12 mouse cellular contexts compared by ENCODE assay signal in genomic region chr4:57793989-57794388, GRCm38 (mm10).
DNase-seq lines count a peak whose midpoint lies in the region; ATAC-seq and TF ChIP-seq lines count a peak whose summit lies in the region.
"Had no signal": no experiment of that assay in that cellular context is flagged by ENCODE, and none has a peak within 500 bp of the region (broad histone marks: within the 10 kb centered on the region; RNA-seq: fewer than 3 reads in every experiment).

No protein-coding gene starts in this region.

- peaks cover 42% of the 10 kb centered on the region for H3K4me1 ChIP-seq in heart, embryonic 11.5 days (ENCODE audit: control insufficient read depth, insufficient read depth, low read length)
- peaks cover 18% of the 10 kb centered on the region for H3K4me1 ChIP-seq in lung, embryonic 16.5 days (replicated peaks; ENCODE audit: control insufficient read depth, insufficient read depth, low read length)
- H3K4me1 ChIP-seq in liver, embryonic 13.5 days (replicated peaks), result peaks cover 36% of the 10 kb centered on the region
- H3K4me1 ChIP-seq in stomach, postnatal 0 days (replicated peaks; ENCODE audit: control insufficient read depth, insufficient read depth), result peaks cover 2% of the 10 kb centered on the region; the same call in 1 of the 2 replicates
- no peaks in the 10 kb centered on the region; the same call in 1 of the 2 replicates for H3K4me1 ChIP-seq in forebrain, embryonic 11.5 days (replicated peaks; ENCODE audit: control insufficient read depth, insufficient read depth, low read length)
- H3K4me1 ChIP-seq in midbrain, embryonic 15.5 days, result peaks cover 9% of the 10 kb centered on the region; the same call in 1 of the 2 replicates

- no peaks in the 10 kb centered on the region for H3K36me3 ChIP-seq in heart, embryonic 11.5 days (ENCODE audit: control insufficient read depth, insufficient read depth, low read length)
- H3K36me3 ChIP-seq in lung, embryonic 16.5 days (ENCODE audit: control insufficient read depth, insufficient read depth, low read length), result no peaks in the 10 kb centered on the region
- no peaks in the 10 kb centered on the region for H3K36me3 ChIP-seq in liver, embryonic 13.5 days
- H3K36me3 ChIP-seq in stomach, postnatal 0 days (ENCODE audit: control insufficient read depth, insufficient read depth, low read length), result no peaks in the 10 kb centered on the region
- H3K36me3 ChIP-seq in forebrain, embryonic 11.5 days (ENCODE audit: control insufficient read depth, insufficient read depth, low read length), result no peaks in the 10 kb centered on the region
- no peaks in the 10 kb centered on the region for H3K36me3 ChIP-seq in midbrain, embryonic 15.5 days (replicated peaks)
- H3K36me3 ChIP-seq: forebrain, embryonic 12.5 days had no signal

- TF ChIP-seq CTCF in stomach, postnatal 0 days (IDR thresholded peaks at IDR 0.05; ENCODE audit: low read depth), result no peak

- no peak for DNase-seq in heart, postnatal 36 days
- DNase-seq in lung, postnatal 36 days, result no peak
- DNase-seq in liver, embryonic 13.5 days, result no peak
- DNase-seq in stomach, postnatal 0 days (ENCODE audit: low spot score), result no peak
- DNase-seq in forebrain, embryonic 11.5 days (ENCODE audit: low spot score), result no peak
- DNase-seq: cerebellum, adult 11-12 months; midbrain, embryonic 14.5 days had no signal

- H3K9ac ChIP-seq in heart, embryonic 11.5 days (ENCODE audit: low read depth, low read length), result no peak overlapping the region
- peak overlapping the region; percentile 3; the same call in 1 of the 2 replicates for H3K9ac ChIP-seq in lung, embryonic 16.5 days (ENCODE audit: low read length)
- no peak overlapping the region for H3K9ac ChIP-seq in liver, embryonic 13.5 days
- H3K9ac ChIP-seq in stomach, postnatal 0 days (ENCODE audit: low read length), result no peak overlapping the region
- no peak overlapping the region for H3K9ac ChIP-seq in forebrain, embryonic 11.5 days (ENCODE audit: low read length)
- H3K9ac ChIP-seq in midbrain, embryonic 15.5 days, result no peak overlapping the region
- H3K9ac ChIP-seq: forebrain, embryonic 12.5 days had no signal

- 11% methylated on average over 8 of the region's 8 CpGs for whole genome bisulfite sequencing in heart, embryonic 11.5 days (ENCODE audit: insufficient replicate concordance)
- WGBS in lung, embryonic 16.5 days, result 16% methylated on average over 8 of the region's 8 CpGs
- 21% methylated on average over 8 of the region's 8 CpGs for WGBS in liver, embryonic 13.5 days (ENCODE audit: insufficient replicate concordance)
- 47% methylated on average over 8 of the region's 8 CpGs for WGBS in stomach, postnatal 0 days
- 73% methylated on average over 8 of the region's 8 CpGs for WGBS in forebrain, embryonic 11.5 days
- WGBS in midbrain, embryonic 15.5 days, result 55% methylated on average over 8 of the region's 8 CpGs

- TF ChIP-seq EP300 in stomach, postnatal 0 days (optimal IDR thresholded peaks at IDR 0.05), result no peak

- H3K4me3 ChIP-seq in heart, embryonic 11.5 days (ENCODE audit: low read depth, low read length), result no peak overlapping the region
- no peak overlapping the region for H3K4me3 ChIP-seq in lung, embryonic 16.5 days (ENCODE audit: low read length)
- H3K4me3 ChIP-seq in liver, embryonic 13.5 days (replicated peaks), result no peak overlapping the region
- H3K4me3 ChIP-seq in stomach, postnatal 0 days (ENCODE audit: low read depth, low read length), result no peak overlapping the region
- no peak overlapping the region for H3K4me3 ChIP-seq in forebrain, embryonic 11.5 days (ENCODE audit: low read depth, low read length)
- H3K4me3 ChIP-seq in midbrain, embryonic 15.5 days, result no peak overlapping the region
- H3K4me3 ChIP-seq: forebrain, embryonic 12.5 days had no signal

- H3K9me3 ChIP-seq in heart, embryonic 11.5 days (replicated peaks; ENCODE audit: control insufficient read depth, low read length), result no peaks in the 10 kb centered on the region
- no peaks in the 10 kb centered on the region for H3K9me3 ChIP-seq in lung, embryonic 16.5 days (ENCODE audit: control insufficient read depth, low read length)
- no peaks in the 10 kb centered on the region for H3K9me3 ChIP-seq in liver, embryonic 13.5 days (replicated peaks)
- H3K9me3 ChIP-seq in stomach, postnatal 0 days (ENCODE audit: control insufficient read depth, low read length), result no peaks in the 10 kb centered on the region
- no peaks in the 10 kb centered on the region for H3K9me3 ChIP-seq in forebrain, embryonic 11.5 days (ENCODE audit: control insufficient read depth, low read length)
- no peaks in the 10 kb centered on the region for H3K9me3 ChIP-seq in midbrain, embryonic 15.5 days
- H3K9me3 ChIP-seq: forebrain, embryonic 12.5 days had no signal

- no peaks in the 10 kb centered on the region for H3K27me3 ChIP-seq in heart, embryonic 11.5 days (ENCODE audit: control insufficient read depth, insufficient read depth, low read length)
- no peaks in the 10 kb centered on the region for H3K27me3 ChIP-seq in lung, embryonic 16.5 days (ENCODE audit: control insufficient read depth, insufficient read depth, low read depth, low read length)
- no peaks in the 10 kb centered on the region for H3K27me3 ChIP-seq in liver, embryonic 13.5 days
- H3K27me3 ChIP-seq in stomach, postnatal 0 days (ENCODE audit: control insufficient read depth, insufficient read depth, low read length), result no peaks in the 10 kb centered on the region
- no peaks in the 10 kb centered on the region for H3K27me3 ChIP-seq in forebrain, embryonic 11.5 days (ENCODE audit: control insufficient read depth, insufficient read depth, low read length)
- no peaks in the 10 kb centered on the region for H3K27me3 ChIP-seq in midbrain, embryonic 15.5 days (replicated peaks)
- H3K27me3 ChIP-seq: forebrain, embryonic 12.5 days had no signal

- intact Hi-C loops in heart, postnatal 36 days (cut with DNase I), result no loop called here

- no peak overlapping the region for H3K4me2 ChIP-seq in heart, embryonic 11.5 days
- H3K4me2 ChIP-seq in lung, embryonic 16.5 days (ENCODE audit: low read depth, low read length), result no peak overlapping the region
- H3K4me2 ChIP-seq in liver, embryonic 13.5 days, result peak overlapping the region; percentile 12; the same call in 1 of the 2 replicates
- no peak overlapping the region for H3K4me2 ChIP-seq in stomach, postnatal 0 days (replicated peaks; ENCODE audit: low read depth)
- H3K4me2 ChIP-seq in forebrain, embryonic 11.5 days (ENCODE audit: low read depth, low read length, severe bottlenecking), result no peak overlapping the region
- no peak overlapping the region for H3K4me2 ChIP-seq in midbrain, embryonic 15.5 days
- H3K4me2 ChIP-seq: forebrain, embryonic 12.5 days had no signal

- H3K27ac ChIP-seq in heart, embryonic 11.5 days (ENCODE audit: low read depth, low read length), result peak overlapping the region; percentile 68
- peak overlapping the region; percentile 71 for H3K27ac ChIP-seq in lung, embryonic 16.5 days (ENCODE audit: low read length)
- H3K27ac ChIP-seq in liver, embryonic 13.5 days, result no peak overlapping the region; the same call in none of the 2 replicates
- 0 out of 2 replicates have a peak overlapping the region, but pooled peaks have one; percentile 8 for H3K27ac ChIP-seq in stomach, postnatal 0 days (replicated peaks)
- no peak overlapping the region for H3K27ac ChIP-seq in forebrain, embryonic 11.5 days (ENCODE audit: low read depth, low read length)
- H3K27ac ChIP-seq in midbrain, embryonic 15.5 days, result no peak overlapping the region
- H3K27ac ChIP-seq: forebrain, embryonic 12.5 days had no signal

- no peak; the same call in 1 of the 2 replicates for ATAC-seq in heart, embryonic 11.5 days (replicated peaks; ENCODE audit: insufficient number of reproducible peaks, low FRiP score, low TSS enrichment)
- ATAC-seq in lung, embryonic 16.5 days (ENCODE audit: low read depth), result peak; percentile 15; the same call in 1 of the 2 replicates
- peak; percentile 83 for ATAC-seq in liver, embryonic 13.5 days (ENCODE audit: low read depth)
- ATAC-seq in stomach, postnatal 0 days (ENCODE audit: low FRiP score, low TSS enrichment), result no peak
- ATAC-seq in forebrain, embryonic 11.5 days (replicated peaks; ENCODE audit: low FRiP score), result no peak
- ATAC-seq in midbrain, embryonic 15.5 days (replicated peaks), result no peak
- ATAC-seq: inflammation-experienced regulatory T-cells, adult 6 months had no signal

Comparison
In these comparisons a context has a peak if more than half of its experiments do, and no peak if none do; other contexts are left out.
1. ATAC-seq: peak in lung, embryonic 16.5 days (single experiment) and liver, embryonic 13.5 days (single experiment); none in heart, embryonic 11.5 days (single experiment), stomach, postnatal 0 days (single experiment), forebrain, embryonic 11.5 days (single experiment) and midbrain, embryonic 15.5 days (single experiment).
2. H3K27ac ChIP-seq: peak in heart, embryonic 11.5 days (single experiment), lung, embryonic 16.5 days (single experiment) and stomach, postnatal 0 days (single experiment); none in liver, embryonic 13.5 days (single experiment), forebrain, embryonic 11.5 days (single experiment) and midbrain, embryonic 15.5 days (single experiment).